Mouse (Mus musculus) spleen, adult 2 months (tissue): ENCODE measurements around the gene Gse1. TPM values are rescaled to one million over a fixed set of nuclear protein-coding genes. Genes with fewer than 3 reads are reported as not detected.

Experiments used
- DNase-seq, 2 experiments: peaks; one replicate each; pipeline versions ENCODE4 v3.0.0 to v3.0.0-alpha.2; 2012 to 2021; ENCODE audit warnings: low spot score in 2 of 2, low read depth in 1 of 2
- H3K27ac ChIP-seq: fragments of 200-500 bp; 2 replicates; pipeline ENCODE4 v1.5.1; 2012; ENCODE audit warnings: low read length, inconsistent platforms; ENCODE audit not compliant: insufficient read depth
- H3K27me3 ChIP-seq: fragments of 200-500 bp; 2 replicates; pipeline ENCODE4 v1.6.1; 2012; ENCODE audit warnings: mild to moderate bottlenecking, moderate library complexity, low read length, inconsistent platforms; ENCODE audit not compliant: control insufficient read depth, insufficient read depth
- H3K36me3 ChIP-seq: fragments of 200-500 bp; 2 replicates; pipeline ENCODE4 v1.6.1; 2012; ENCODE audit warnings: mild to moderate bottlenecking, low read length, inconsistent platforms; ENCODE audit not compliant: control insufficient read depth, insufficient read depth
- H3K4me1 ChIP-seq: fragments of 200-500 bp; 2 replicates; pipeline ENCODE4 v1.6.1; 2011; ENCODE audit warnings: inconsistent platforms; ENCODE audit not compliant: control insufficient read depth, insufficient read depth, insufficient read length
- H3K4me3 ChIP-seq: fragments of 200-500 bp; 2 replicates; pipeline ENCODE4 v1.5.1; 2011; ENCODE audit warnings: mild to moderate bottlenecking, inconsistent platforms; ENCODE audit not compliant: insufficient read depth, insufficient read length; ENCODE audit errors: extremely low read depth
- CTCF ChIP-seq: fragments of 200-500 bp; IDR thresholded peaks from 2 replicates; pipeline ENCODE4 v1.5.1; 2011; ENCODE audit warnings: mild to moderate bottlenecking, inconsistent platforms; ENCODE audit not compliant: insufficient read depth, insufficient read length, insufficient replicate concordance; ENCODE audit errors: extremely low read depth
- POLR2A ChIP-seq: fragments of 200-500 bp; IDR thresholded peaks from 2 replicates; pipeline ENCODE4 v1.6.1; 2011; ENCODE audit warnings: low read depth, low read length, inconsistent platforms
- WGBS: fragments of 180-500 bp; shearing (Covaris S2); methylation state at CpG from one replicate; pipeline ENCODE4 v1.1.7; 2018; 5-methylcytosine and 5-hydroxymethylcytosine counted together
- polyA plus RNA-seq: library from polyadenylated mRNA; depleted of rRNA; stranded (reverse); fragments of >200 nt; gene quantifications from 2 replicates; pipeline ENCODE4 v1.2.3, GENCODE M21; 2012

Gene Gse1
- polyA plus RNA-seq, 1 experiment: 39.2 TPM

- no peaks in the 10 kb centered on the region for H3K27me3 ChIP-seq
- 90% methylated on average over 11 of the region's 11 CpGs for WGBS
- no peak for DNase-seq
- TF ChIP-seq POLR2A: no peak
- no peak for TF ChIP-seq CTCF
- H3K4me3 ChIP-seq: no peak overlapping the region
- H3K36me3 ChIP-seq: no peaks in the 10 kb centered on the region
- peaks cover 13% of the 10 kb centered on the region; the same call in 1 of the 2 replicates for H3K4me1 ChIP-seq
- H3K27ac ChIP-seq: no peak overlapping the region
Measured at GRCm38 (mm10) chr8:120222548-120222947, 5.7 kb upstream of the Gse1 start.

- no peak for DNase-seq
- H3K4me1 ChIP-seq: peaks cover 15% of the 10 kb centered on the region
- H3K36me3 ChIP-seq: no peaks in the 10 kb centered on the region
- H3K4me3 ChIP-seq: no peak overlapping the region
- TF ChIP-seq POLR2A (no peak), CTCF (no peak)
- no peak overlapping the region for H3K27ac ChIP-seq
- WGBS: 44% methylated on average over 11 of the region's 11 CpGs
- H3K27me3 ChIP-seq: peaks cover 15% of the 10 kb centered on the region
Measured at GRCm38 (mm10) chr8:120224521-120225420, 3.5 kb upstream of the Gse1 start.

DNA sequence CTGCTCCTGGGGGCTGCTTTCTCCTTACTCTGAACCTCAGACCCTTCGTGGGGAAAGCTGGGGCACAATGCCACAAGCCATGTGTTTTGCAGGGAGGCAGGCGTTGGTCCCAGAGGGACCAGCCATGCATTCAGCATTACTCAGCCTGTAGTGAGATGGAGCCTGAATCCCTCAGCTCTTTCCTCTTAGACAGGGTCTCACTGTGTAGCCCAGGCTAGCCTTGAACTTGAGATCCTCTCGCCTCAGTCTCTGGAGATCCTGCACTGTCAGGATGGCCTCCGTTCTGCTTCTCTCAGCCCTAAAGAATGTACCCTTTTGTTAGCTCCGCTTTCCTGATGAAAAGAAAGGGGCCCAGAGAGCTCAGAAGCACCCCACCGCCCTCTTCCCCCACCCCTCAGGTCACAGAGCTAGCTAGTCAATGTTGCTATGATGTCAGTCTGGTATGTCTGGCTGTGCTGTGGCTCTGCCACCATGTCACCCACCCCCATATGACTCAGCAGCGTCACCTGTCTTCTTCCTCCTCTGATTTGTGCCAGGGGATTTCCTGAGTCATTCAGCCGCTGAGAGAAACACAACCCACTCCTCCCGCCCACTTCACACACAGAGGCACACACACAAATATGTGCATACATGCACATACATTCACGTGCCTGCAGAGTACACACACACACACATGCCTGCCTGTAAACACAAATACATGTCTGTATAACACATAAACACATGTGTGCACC lies 2.7 kb upstream of the Gse1 start:
- Histone ChIP-seq H3K4me3 (no peak overlapping the region), H3K27me3 (peaks cover 20% of the 10 kb centered on the region), H3K27ac (no peak overlapping the region), H3K36me3 (no peaks in the 10 kb centered on the region), H3K4me1 (peaks cover 15% of the 10 kb centered on the region)
- TF ChIP-seq CTCF (no peak), POLR2A (no peak)
- WGBS: 16% methylated on average over 10 of the region's 10 CpGs
- peak in 1 of 2 experiments; percentile 18 for DNase-seq

DNA sequence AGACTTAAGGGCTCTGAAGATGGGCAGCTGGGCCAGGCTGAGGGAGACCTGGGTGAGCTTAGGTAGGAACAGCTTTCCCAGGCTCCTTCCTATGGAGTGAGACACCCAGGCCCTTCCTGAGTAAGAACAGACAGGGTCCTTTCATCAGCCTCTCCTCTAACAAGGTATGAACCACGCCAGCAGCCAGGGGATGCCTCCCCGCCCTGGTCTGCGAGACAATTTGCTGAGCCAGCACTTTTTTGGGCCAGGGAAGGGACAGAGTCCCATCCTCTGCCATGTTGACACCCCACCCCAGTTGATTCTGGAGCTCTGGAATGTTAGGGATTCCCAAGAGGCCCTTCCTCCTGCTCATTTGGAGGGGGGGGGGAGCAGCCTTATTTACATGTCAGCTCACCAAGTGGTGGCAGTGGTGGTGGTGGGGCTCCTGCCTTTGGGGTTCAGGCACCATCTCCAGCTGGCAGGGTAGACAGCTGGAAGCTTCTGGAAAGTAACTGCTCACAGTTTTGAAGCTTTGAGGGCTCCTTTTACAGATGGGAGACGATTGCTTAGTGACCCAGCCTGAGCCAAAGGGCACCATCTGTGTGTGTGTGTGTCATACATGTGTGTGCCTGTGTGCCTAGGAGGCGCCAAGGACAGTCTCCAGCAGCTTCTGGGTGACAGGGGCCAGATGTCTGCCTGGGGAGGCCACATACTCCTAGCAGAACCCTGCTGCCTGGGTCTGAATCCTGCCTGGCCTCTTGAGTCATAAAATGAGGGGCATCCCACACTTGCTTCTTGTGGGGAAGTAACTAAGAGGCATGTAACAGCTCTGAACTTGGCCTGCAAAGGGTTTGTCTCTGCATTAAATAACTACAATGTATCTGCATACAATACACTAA lies 1.3 kb upstream of the Gse1 start:
- WGBS: 83% methylated on average over 5 of the region's 5 CpGs
- Histone ChIP-seq H3K4me3 (no peak overlapping the region), H3K27ac (no peak overlapping the region), H3K36me3 (no peaks in the 10 kb centered on the region), H3K27me3 (peaks cover 20% of the 10 kb centered on the region), H3K4me1 (peaks cover 15% of the 10 kb centered on the region)
- TF ChIP-seq CTCF (no peak), POLR2A (no peak)
- no peak for DNase-seq

GRCm38 (mm10) chr8:120227578-120227876 lies 729 bp upstream of the Gse1 start:
- Histone ChIP-seq H3K27ac (no peak overlapping the region), H3K36me3 (no peaks in the 10 kb centered on the region), H3K27me3 (peaks cover 20% of the 10 kb centered on the region), H3K4me1 (peaks cover 15% of the 10 kb centered on the region), H3K4me3 (no peak overlapping the region)
- no peak for DNase-seq
- TF ChIP-seq POLR2A: no peak
- TF ChIP-seq CTCF: no peak

DNA sequence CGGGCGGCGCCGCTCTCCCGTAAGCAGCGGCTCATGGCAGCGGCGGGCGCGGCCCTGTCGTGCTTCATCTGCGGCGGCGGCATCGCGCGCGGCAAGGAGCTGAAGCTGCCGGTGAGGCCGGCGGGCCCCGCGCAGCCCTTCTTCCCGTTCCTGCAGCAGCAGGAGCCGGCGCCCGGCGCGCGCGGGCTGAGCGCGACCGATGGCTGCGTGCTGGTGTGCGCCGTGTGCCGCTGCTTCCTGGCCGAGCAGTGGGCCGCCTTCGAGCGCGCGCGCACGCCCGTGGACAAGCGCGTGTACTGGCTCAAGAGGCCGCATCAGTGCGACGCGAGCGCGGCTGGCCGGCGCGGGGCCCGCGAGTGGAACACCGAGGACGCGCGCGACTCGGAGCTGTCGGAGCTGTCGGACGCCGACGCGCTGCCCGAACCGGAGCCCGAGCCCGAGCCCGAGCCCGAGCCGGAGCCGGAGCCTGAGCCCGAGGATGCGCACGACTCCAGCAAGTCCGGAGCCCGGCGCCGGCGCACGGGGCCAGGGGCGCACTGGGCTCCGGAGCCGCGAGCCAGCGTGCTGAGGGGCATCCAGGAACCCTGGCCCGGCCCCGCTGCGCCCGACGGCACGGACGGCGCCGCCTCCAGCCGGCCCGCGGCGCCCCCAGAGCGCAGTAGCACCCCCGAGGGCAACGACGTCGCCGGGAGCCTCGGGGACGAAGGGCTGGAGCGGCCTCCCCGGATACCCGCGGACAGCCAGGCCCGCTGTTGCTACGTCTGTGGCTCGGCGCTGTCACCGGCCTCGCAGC lies 721 bp downstream of the Gse1 start:
- no peaks in the 10 kb centered on the region for H3K36me3 ChIP-seq
- H3K4me1 ChIP-seq: peaks cover 15% of the 10 kb centered on the region
- no peak for DNase-seq
- WGBS: 1% methylated on average over 106 of the region's 125 CpGs
- TF ChIP-seq CTCF (no peak), POLR2A (no peak)
- H3K4me3 ChIP-seq: peak overlapping the region; percentile 43
- no peak overlapping the region for H3K27ac ChIP-seq
- H3K27me3 ChIP-seq: peaks cover 20% of the 10 kb centered on the region
